Mouse (Mus musculus) R1 (cell line): ENCODE results near the gene Rragc.

Source experiments
- DNase-seq: peaks from one replicate; pipeline ENCODE4 v3.0.0-alpha.2; 2018; ENCODE audit warnings: low read depth, low spot score

Rragc gene

DNA sequence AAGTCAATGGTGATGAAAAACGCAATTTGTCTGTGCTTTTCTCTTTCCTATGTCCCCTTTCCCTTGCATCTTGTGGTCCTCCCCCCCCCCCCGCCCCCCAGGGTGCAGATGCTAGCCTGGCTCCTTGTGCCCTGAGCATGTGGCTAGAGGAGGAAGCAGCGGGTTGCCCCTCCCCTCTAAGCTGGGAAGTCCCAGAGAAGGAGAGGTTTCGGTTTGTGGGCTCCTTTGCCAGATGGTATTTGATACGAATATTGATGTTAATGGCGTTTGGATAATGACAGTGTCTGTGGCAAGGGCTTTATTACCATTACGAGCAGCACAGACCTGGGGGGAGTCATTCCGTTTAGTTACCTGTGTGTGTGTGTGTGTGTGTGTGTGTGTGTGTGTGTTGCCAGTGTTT lies 34.8 kb downstream of the Rragc start:
- no peak for DNase-seq

DNA sequence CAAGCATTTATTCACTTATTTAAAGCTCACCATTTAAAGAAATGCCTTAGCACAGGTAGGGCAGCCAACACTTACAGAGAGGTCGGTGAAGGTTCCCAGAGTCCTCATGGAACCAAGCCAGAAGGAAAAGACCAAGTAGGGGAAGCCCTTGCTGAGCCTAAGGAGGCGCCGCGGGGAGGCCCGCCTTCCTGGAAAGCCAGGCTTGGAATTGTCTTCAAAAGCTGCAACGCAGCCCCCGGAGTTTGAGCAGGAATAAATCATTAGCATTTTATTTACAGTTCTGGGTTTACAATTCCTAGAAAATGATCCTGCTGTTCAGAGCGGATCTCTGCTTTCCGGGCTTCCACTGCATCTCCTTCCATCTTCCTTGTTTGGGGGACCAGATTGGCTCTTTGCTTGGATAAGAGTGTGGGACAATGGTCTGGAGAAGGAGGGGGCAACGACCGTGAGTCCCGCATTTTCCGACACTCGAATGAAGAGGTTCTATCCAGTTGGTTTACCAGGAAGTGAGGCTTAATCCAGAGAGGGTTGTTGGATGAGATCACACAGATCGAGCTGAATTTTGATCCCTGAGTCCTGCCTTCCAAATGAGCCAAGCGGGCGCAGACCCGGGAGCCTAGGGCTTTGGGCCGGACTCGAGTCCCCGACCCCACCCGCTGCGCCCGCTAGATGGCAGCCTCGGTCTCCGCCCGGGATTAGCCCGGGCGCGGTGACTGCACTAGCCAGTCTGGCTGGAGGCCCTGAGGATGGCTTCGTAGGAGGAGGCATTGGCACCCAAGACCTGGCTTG lies 39.7 kb downstream of the Rragc start:
- DNase-seq: peak; percentile 81

DNA sequence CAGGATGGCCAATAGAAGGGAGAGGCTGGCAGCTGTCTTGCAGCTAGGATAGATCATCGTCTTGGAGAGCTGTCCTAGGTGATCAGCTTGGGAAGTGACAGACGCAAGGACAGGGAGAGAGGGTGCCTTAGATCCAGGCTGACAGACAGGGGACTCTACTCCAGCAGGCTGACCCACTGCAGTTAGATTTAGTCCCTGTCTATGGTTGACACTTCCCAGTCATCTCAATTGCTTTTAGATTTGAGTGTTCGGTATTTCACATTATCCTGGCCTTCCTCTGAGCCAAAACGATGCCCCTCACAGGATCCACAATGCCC lies 40.2 kb downstream of the Rragc start:
- no peak for DNase-seq

DNA sequence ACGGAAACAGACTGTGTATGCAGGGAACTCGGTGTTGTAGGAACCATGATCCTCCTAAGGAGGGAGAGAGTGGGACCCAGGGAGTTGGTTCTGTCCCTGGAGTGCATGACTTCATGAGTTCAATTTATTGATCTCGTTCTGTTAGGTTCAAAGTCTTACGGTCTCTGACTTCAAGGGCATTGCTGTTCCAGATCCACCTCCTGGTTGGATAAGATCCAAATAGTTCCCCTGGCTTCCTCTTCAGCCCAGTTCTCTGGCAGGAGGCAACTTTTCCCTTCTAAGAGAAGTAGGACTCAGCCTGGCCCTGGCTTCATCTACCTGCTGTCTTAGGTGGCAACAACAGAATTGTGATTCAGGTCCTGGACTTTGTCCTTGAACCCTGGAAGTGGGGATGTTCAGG lies 40.6 kb downstream of the Rragc start:
- no peak for DNase-seq

DNA sequence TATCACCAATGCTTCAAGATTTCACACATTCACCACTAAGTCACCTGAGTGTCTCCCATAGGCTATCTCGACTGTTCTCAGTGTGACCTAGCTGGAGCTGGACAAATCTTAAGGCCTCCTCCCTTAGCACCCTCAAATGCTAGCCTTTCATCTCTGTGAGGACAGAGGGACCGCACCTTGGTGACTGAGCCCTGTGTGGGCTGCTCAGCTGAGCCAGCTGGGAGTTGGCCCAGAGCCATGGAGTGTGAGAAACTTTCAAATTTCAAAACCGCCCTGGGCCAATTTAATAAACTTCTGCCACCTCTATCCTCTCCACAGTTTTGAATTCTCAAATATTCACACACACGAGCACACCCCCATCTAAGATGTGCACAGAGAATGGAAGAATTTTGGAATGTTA lies 43.7 kb downstream of the Rragc start:
- DNase-seq: no peak

DNA sequence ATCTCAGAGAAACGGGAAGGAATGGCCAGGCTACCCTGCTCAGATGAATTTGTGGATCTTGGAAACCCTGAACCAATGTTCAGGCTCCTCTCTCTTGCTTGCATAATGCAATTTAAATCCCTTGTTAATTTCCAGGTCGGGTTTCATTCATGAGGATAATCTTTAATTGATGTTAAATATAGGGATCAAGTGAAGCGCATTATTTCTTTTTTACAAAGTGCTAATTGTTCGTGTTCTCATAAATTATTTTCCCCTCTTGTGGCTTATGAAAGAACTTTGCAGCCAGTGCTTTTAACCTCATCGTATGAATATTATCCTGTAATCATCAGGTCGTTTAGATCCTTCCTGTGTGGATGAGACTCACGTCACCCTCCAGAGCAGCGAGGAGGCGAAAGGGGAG lies 45.5 kb downstream of the Rragc start:
- DNase-seq: no peak

DNA sequence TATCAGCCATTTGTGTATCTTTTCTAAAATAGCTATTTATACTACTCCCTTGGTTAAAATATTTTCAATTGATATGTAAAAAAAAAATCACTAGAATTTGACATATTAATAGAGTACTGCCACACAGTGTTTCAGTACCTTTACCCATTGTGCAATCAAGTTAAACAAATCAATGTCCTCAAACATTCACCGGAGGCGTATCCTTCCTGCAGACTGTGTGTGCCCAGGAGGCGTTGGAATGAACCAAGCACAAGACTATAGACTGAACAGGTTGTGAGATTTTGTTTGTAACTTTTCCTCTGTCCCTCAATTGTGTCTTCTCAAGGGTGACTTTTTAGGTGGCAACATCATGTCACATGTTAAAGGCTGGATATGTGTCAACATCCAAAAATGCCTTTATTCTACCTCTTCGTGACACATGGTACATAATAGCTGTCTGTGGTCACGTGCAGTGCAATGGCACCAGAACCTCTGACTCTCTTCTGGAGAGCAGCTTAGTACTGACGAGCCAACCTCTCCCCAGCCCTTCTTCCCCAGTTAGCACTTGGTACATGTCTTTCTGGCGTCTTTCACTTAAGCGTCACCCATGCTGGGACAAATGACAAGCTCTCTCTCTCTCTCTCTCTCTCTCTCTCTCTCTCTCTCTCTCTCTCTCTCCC lies 51.5 kb downstream of the Rragc start:
- no peak for DNase-seq

DNA sequence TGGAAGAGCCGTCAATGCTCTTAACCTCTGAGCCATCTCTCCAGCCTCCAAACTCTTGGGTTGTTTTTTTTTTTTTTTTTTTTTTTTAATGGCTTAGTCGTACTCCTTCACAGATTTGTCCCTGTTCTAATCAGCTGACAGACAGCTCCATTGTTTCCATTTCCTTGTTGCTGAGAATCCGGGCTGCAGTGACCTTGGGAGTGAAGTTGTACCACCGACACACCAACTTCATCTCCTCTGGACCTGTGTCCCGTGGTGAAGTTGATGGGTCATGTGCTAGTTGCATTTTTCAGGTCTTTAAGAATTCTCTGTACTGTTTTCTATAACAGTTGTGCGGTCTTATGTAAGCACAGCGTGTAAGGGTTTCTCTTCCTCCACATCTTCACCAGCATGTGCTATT lies 52.2 kb downstream of the Rragc start:
- DNase-seq: peak; percentile 75

DNA sequence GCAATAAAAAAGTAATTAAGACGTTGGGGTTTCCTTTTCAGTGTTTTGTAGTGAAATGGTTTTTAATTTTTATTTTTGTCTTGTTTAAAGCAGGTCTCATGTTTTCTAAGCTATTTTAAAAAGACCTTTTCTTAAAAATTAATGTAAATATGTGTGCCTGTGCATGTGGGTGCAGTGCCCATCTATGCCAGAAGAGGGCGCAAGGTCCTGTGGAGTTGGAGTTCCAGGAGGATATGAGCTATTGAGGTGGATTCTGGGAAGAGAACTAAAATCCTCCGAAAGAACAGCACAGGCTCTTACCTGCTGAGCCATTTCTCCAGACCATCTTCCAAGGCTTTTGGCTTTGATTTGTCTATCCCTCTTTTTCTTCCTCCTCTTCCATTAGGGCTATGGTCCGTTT lies 53.8 kb downstream of the Rragc start:
- DNase-seq: peak; percentile 77

DNA sequence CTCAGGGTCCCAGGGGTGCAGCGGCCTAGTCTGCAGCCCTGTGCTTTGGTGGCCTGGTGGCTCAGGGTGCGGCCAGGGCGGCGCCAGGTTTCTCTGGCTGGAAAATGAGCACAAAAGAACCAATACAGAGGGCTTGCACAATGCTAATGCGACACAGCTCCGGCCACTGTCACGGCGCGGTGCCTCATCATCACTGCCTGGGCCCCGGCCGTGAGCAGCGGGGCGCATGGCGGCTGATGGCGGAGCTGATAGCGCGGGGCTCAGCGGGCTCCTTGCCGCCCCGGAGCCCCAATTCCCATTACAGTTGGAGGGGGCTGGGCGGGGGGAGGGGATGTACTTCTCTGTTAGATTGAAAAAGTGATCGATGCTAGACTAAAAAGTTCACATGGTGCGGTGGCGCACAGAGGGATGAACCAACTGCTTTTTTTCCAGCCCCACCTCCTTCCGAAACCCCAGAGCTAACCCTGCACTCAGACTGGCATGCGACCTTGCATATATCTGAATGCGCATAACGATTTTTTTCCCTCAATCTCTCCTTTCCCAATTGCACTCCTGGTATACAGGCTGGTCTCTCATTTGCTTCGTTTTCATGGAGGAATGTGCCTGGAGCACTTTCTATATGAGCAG lies 55.3 kb downstream of the Rragc start:
- no peak for DNase-seq

DNA sequence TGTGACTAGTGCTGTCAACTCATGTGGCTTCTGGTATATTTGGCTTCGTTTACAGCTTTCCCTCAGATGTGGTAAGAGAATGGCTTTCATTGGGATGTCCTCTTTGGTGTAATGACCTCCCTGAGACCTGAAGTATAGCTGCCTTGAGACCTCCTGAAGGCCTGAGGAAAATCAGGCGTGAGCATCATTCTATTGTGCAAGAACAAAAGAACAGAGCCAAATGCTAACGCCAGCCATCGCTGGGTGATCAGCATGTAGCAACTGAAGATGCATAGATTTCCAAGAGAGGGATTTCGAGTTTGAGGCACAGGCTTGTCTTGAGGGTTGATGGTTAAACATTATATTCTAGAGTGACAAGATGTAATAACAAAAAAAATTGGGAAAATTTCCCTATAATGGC lies 64.9 kb downstream of the Rragc start:
- DNase-seq: no peak
